Mouse (Mus musculus) layer of hippocampus, adult 8-10 months (tissue): ENCODE measurements around the gene Slc34a3. TPM values are rescaled to one million over a fixed set of nuclear protein-coding genes. Genes with fewer than 3 reads are reported as not detected.
A peak's percentile ranks its signal among the peaks of the same experiment; 100 is the strongest.

Source experiments
- DNase-seq, 2 experiments: peaks; one replicate each; pipeline ENCODE4 v3.0.0; 2022; ENCODE audit warnings: low spot score in 2 of 2
- total RNA-seq, 4 experiments: library from RNA; stranded (reverse); gene quantifications; 2 replicates each; pipeline ENCODE4 v1.2.4; 2022

The Slc34a3 gene
- total RNA-seq, 4 experiments from 2014 or later: not detected

- no peak for DNase-seq
These were observed 8.3 kb downstream of the Slc34a3 start for GRCm38 (mm10) chr2:25225811-25226379.

- peak; percentile 99 to 100 for DNase-seq
These were observed 9.1 kb downstream of the Slc34a3 start for GRCm38 (mm10) chr2:25224766-25225752.

- DNase-seq: no peak
These were observed 9.7 kb downstream of the Slc34a3 start, which contains the start of gene Tubb4b for GRCm38 (mm10) chr2:25224492-25224765. Gene Tubb4b (minus strand): TSS chr2:25224702.

GRCm38 (mm10) chr2:25223681-25224491 lies 10.3 kb downstream of the Slc34a3 start:
- DNase-seq: peak; percentile 67

GRCm38 (mm10) chr2:25221331-25221772 lies 12.8 kb downstream of the Slc34a3 start:
- no peak for DNase-seq

- DNase-seq: no peak
These were observed 15.7 kb downstream of the Slc34a3 start, which contains the start of gene Fam166a for GRCm38 (mm10) chr2:25218445-25218844. Gene Fam166a (plus strand): TSS chr2:25218745.

GRCm38 (mm10) chr2:25217666-25218065 lies 16.5 kb downstream of the Slc34a3 start:
- no peak for DNase-seq

GRCm38 (mm10) chr2:25214444-25214843 lies 19.7 kb downstream of the Slc34a3 start, which contains the start of gene Stpg3:
Gene Stpg3 (minus strand): TSS chr2:25214637.
- no peak for DNase-seq

- DNase-seq: no peak
These were observed 20.8 kb downstream of the Slc34a3 start for GRCm38 (mm10) chr2:25213266-25213865.

GRCm38 (mm10) chr2:25211121-25211670 lies 23.0 kb downstream of the Slc34a3 start, which contains the start of gene Nelfb:
Gene Nelfb (minus strand): TSS chr2:25211489.
- DNase-seq: peak; percentile 75 to 80

- no peak for DNase-seq
These were observed 23.5 kb downstream of the Slc34a3 start for GRCm38 (mm10) chr2:25210686-25211085.

- DNase-seq: no peak
These were observed 26.6 kb downstream of the Slc34a3 start for GRCm38 (mm10) chr2:25207593-25207992.

GRCm38 (mm10) chr2:25203631-25204214 lies 30.4 kb downstream of the Slc34a3 start:
- DNase-seq: no peak

- DNase-seq: no peak
These were observed 33.5 kb downstream of the Slc34a3 start for GRCm38 (mm10) chr2:25200631-25201030.

GRCm38 (mm10) chr2:25197946-25198345 lies 36.2 kb downstream of the Slc34a3 start:
- DNase-seq: no peak

GRCm38 (mm10) chr2:25197191-25197590 lies 37.0 kb downstream of the Slc34a3 start:
- no peak for DNase-seq

- no peak for DNase-seq
These were observed 37.8 kb downstream of the Slc34a3 start, which contains the start of gene Tor4a for GRCm38 (mm10) chr2:25196172-25196954. Gene Tor4a (minus strand): TSS chr2:25196886.

- DNase-seq: no peak
These were observed 38.7 kb downstream of the Slc34a3 start for GRCm38 (mm10) chr2:25195211-25196156.
